Mouse (Mus musculus) thymus, adult 2 months (tissue): ENCODE measurements at regions not wholly inside any gene's neighbourhood (a gene's known extent, or its start where the extent isn't known, plus 50 kb on each side); places are given as distances from the start of the nearest gene placed in this dataset.

Experiments used
- CTCF ChIP-seq: fragments of 200-500 bp; IDR thresholded peaks from 2 replicates; pipeline ENCODE4 v1.5.1; 2012; ENCODE audit warnings: mild to moderate bottlenecking, control low read depth, low read length, moderate library complexity, borderline replicate concordance; ENCODE audit not compliant: control insufficient read depth, poor library complexity, insufficient read depth; ENCODE audit errors: extremely low read depth
- POLR2A ChIP-seq: fragments of 200-500 bp; IDR thresholded peaks from 2 replicates; pipeline ENCODE4 v1.6.1; 2012; ENCODE audit warnings: mild to moderate bottlenecking, low read length, control low read depth, moderate library complexity; ENCODE audit not compliant: control insufficient read depth, poor library complexity, insufficient read depth; ENCODE audit errors: extremely low read depth

DNA sequence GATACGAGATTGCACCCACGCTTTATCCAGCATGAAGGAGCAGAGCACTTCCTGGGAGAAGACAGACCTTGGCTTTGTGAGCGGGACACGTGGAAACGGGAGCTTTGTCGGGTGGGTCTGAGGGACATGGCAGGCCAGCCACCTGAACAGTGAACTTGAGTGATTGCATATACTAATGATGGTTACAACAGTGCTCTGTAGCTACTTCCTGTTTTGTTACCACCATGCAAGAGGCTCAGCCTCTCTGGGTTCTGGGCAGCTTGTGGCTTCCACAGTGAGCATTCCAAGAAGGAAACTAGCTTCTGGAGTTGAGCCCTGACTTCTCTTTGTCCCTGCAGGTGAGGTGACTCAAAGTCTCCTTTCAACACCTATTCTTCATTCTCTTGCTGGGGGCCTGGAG is 109.5 kb upstream of the Vrk1 start:
- TF ChIP-seq CTCF (no peak), POLR2A (no peak)
